23 mouse cellular contexts compared by ENCODE assay signal in the genomic region with DNA sequence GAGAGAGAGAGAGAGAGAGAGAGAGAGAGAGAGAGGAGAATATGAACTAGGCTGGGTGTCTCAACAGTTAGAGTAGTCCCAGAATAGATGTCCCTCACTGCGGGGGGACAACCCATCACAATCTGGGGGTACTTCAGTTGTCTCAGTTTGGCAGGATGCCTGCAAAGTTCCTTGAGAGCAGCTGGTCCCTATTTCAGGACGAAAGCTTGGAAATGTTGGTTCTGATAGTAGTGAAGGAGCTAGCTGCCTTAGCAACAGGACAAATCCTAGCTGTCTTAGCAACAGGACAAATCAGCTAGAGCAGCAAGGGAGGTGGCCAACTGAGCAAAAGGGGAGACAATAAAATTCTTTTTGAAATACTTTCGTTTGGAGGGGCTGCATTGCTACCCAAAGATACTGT.
DNase-seq lines count a peak whose midpoint lies in the region; ATAC-seq lines count a peak whose summit lies in the region.
"Had no signal": no experiment of that assay in that cellular context is flagged by ENCODE, and none has a peak within 500 bp of the region (broad histone marks: within the 10 kb centered on the region; RNA-seq: fewer than 3 reads in every experiment).

No protein-coding gene starts in this region.

- peak; percentile 33 to 36 for DNase-seq in frontal cortex, postnatal 14 days (ENCODE audit: low spot score in 2 of 2)
- DNase-seq in left cerebral cortex, postnatal 14 days (ENCODE audit: low spot score in 2 of 2): peak; percentile 66 to 79
- DNase-seq in left cerebral cortex, postnatal 4 days: no peak
- DNase-seq in brain, adult 2 months (ENCODE audit: low read depth, low spot score): peak; percentile 54
- DNase-seq in layer of hippocampus, postnatal 10 days (ENCODE audit: low spot score in 2 of 2): peak; percentile 18 to 30
- DNase-seq: adrenal gland, postnatal 14 days; cerebellum, adult 11-12 months; cerebellum, adult 9-11 months; embryo, embryonic 11 days; gastrocnemius, adult 2 months; gastrocnemius, postnatal 36 days; heart, adult 18-20 months; kidney, adult 18-20 months; kidney, postnatal 25 days; liver; lung, adult 2 months; lung, postnatal 10 days; midbrain, embryonic 14.5 days; thymus, postnatal 4 days had no signal

- intact Hi-C loops in left cerebral cortex, postnatal 14 days (cut with DNase I): no loop called here
- intact Hi-C loops in left cerebral cortex, postnatal 4 days (cut with DNase I): no loop called here

- ATAC-seq in frontal cortex, adult (ENCODE audit: low TSS enrichment): no peak
- ATAC-seq in inflammation-experienced regulatory T-cells, adult 6 months: no peak
- ATAC-seq: forebrain, embryonic 14.5 days; Patski had no signal
